Mouse (Mus musculus): ENCODE measurements around the gene Pdzk1ip1. TPM values are rescaled to one million over a fixed set of nuclear protein-coding genes. Genes with fewer than 3 reads are reported as not detected.

Gene Pdzk1ip1
- polyA plus RNA-seq, 1 experiment from 2014 or later, result 1.2 TPM

GRCm38 (mm10) chr4:115058317-115058761, 30.2 kb upstream of the Pdzk1ip1 start:
- under 1% methylated on average over 20 of the region's 20 CpGs for WGBS
- ATAC-seq (replicated peaks), result no peak
- H3K27me3 ChIP-seq, result peaks cover 79% of the 10 kb centered on the region
- H3K4me2 ChIP-seq (replicated peaks), result no peak overlapping the region
- no peaks in the 10 kb centered on the region for H3K36me3 ChIP-seq
- H3K9ac ChIP-seq (replicated peaks), result no peak overlapping the region
- no peaks in the 10 kb centered on the region for H3K9me3 ChIP-seq
- no peak overlapping the region for H3K27ac ChIP-seq (replicated peaks)
- H3K4me1 ChIP-seq, result peaks cover 29% of the 10 kb centered on the region
- 0 out of 2 replicates have a peak overlapping the region, but pooled peaks have one; percentile 1 for H3K4me3 ChIP-seq

- H3K4me3 ChIP-seq, result peak overlapping the region; percentile 1; the same call in 1 of the 2 replicates
- H3K27me3 ChIP-seq, result peaks cover 80% of the 10 kb centered on the region
- no peak overlapping the region for H3K9ac ChIP-seq (replicated peaks)
- no peak overlapping the region for H3K4me2 ChIP-seq (replicated peaks)
- no peaks in the 10 kb centered on the region for H3K9me3 ChIP-seq
- H3K27ac ChIP-seq (replicated peaks), result no peak overlapping the region
- no peak for ATAC-seq (replicated peaks)
- peaks cover 35% of the 10 kb centered on the region for H3K4me1 ChIP-seq
- WGBS, result 2% methylated on average over 23 of the region's 23 CpGs
- no peaks in the 10 kb centered on the region for H3K36me3 ChIP-seq
These were observed 29.5 kb upstream of the Pdzk1ip1 start for GRCm38 (mm10) chr4:115058871-115059590.

GRCm38 (mm10) chr4:115059871-115060270, 28.6 kb upstream of the Pdzk1ip1 start:
- H3K4me3 ChIP-seq, result no peak overlapping the region
- peaks cover 35% of the 10 kb centered on the region for H3K4me1 ChIP-seq
- H3K4me2 ChIP-seq (replicated peaks), result no peak overlapping the region
- peaks cover 80% of the 10 kb centered on the region for H3K27me3 ChIP-seq
- no peak for ATAC-seq (replicated peaks)
- no peaks in the 10 kb centered on the region for H3K36me3 ChIP-seq
- no peak overlapping the region for H3K9ac ChIP-seq (replicated peaks)
- no peak overlapping the region for H3K27ac ChIP-seq (replicated peaks)
- 6% methylated on average over 12 of the region's 12 CpGs for WGBS
- no peaks in the 10 kb centered on the region for H3K9me3 ChIP-seq

GRCm38 (mm10) chr4:115060753-115061152, 27.8 kb upstream of the Pdzk1ip1 start:
- no peaks in the 10 kb centered on the region for H3K36me3 ChIP-seq
- no peaks in the 10 kb centered on the region for H3K9me3 ChIP-seq
- no peak overlapping the region for H3K4me2 ChIP-seq (replicated peaks)
- H3K9ac ChIP-seq (replicated peaks), result no peak overlapping the region
- H3K4me1 ChIP-seq, result peaks cover 35% of the 10 kb centered on the region
- no peak overlapping the region for H3K27ac ChIP-seq (replicated peaks)
- H3K27me3 ChIP-seq, result peaks cover 79% of the 10 kb centered on the region
- no peak for ATAC-seq (replicated peaks)
- H3K4me3 ChIP-seq, result no peak overlapping the region
- 6% methylated on average over 3 of the region's 3 CpGs for WGBS

- Histone ChIP-seq H3K9me3 (no peaks in the 10 kb centered on the region), H3K27ac (replicated peaks) (no peak overlapping the region), H3K4me3 (peak overlapping the region; percentile 49), H3K4me1 (peaks cover 24% of the 10 kb centered on the region), H3K36me3 (no peaks in the 10 kb centered on the region), H3K4me2 (replicated peaks) (peak overlapping the region; percentile 95), H3K27me3 (peaks cover 88% of the 10 kb centered on the region), H3K9ac (replicated peaks) (no peak overlapping the region)
- WGBS, result under 1% methylated on average over 9 of the region's 9 CpGs
- ATAC-seq (replicated peaks), result no peak
These were observed 26.0 kb upstream of the Pdzk1ip1 start for GRCm38 (mm10) chr4:115062540-115062874.

- peaks cover 87% of the 10 kb centered on the region for H3K27me3 ChIP-seq
- H3K36me3 ChIP-seq, result no peaks in the 10 kb centered on the region
- H3K4me2 ChIP-seq (replicated peaks), result peak overlapping the region; percentile 95
- peak; percentile 89 for ATAC-seq (replicated peaks)
- no peaks in the 10 kb centered on the region for H3K9me3 ChIP-seq
- peak overlapping the region; percentile 49 for H3K4me3 ChIP-seq
- no peak overlapping the region for H3K27ac ChIP-seq (replicated peaks)
- whole genome bisulfite sequencing, result under 1% methylated on average over 47 of the region's 58 CpGs
- H3K9ac ChIP-seq (replicated peaks), result peak overlapping the region; percentile 38
- H3K4me1 ChIP-seq, result peaks cover 21% of the 10 kb centered on the region
These were observed 25.5 kb upstream of the Pdzk1ip1 start for GRCm38 (mm10) chr4:115062875-115063517.

- H3K4me2 ChIP-seq (replicated peaks), result peak overlapping the region; percentile 95
- peaks cover 18% of the 10 kb centered on the region for H3K4me1 ChIP-seq
- no peak overlapping the region for H3K27ac ChIP-seq (replicated peaks)
- under 1% methylated on average over 31 of the region's 31 CpGs for WGBS
- H3K36me3 ChIP-seq, result no peaks in the 10 kb centered on the region
- peak overlapping the region; percentile 38 for H3K9ac ChIP-seq (replicated peaks)
- no peaks in the 10 kb centered on the region for H3K9me3 ChIP-seq
- peak overlapping the region; percentile 49 for H3K4me3 ChIP-seq
- peaks cover 82% of the 10 kb centered on the region for H3K27me3 ChIP-seq
- peak; percentile 42 for ATAC-seq (replicated peaks)
These were observed 24.8 kb upstream of the Pdzk1ip1 start for GRCm38 (mm10) chr4:115063518-115064239.

- H3K27ac ChIP-seq (replicated peaks), result no peak overlapping the region
- ATAC-seq (replicated peaks), result no peak
- 43% methylated on average over 1 of the region's 1 CpGs for WGBS
- no peak overlapping the region for H3K4me2 ChIP-seq (replicated peaks)
- H3K9ac ChIP-seq (replicated peaks), result no peak overlapping the region
- H3K36me3 ChIP-seq, result no peaks in the 10 kb centered on the region
- no peaks in the 10 kb centered on the region for H3K4me1 ChIP-seq
- no peaks in the 10 kb centered on the region for H3K9me3 ChIP-seq
- H3K27me3 ChIP-seq, result peaks cover 5% of the 10 kb centered on the region; the same call in 1 of the 2 replicates
- no peak overlapping the region for H3K4me3 ChIP-seq
These were observed 16.8 kb upstream of the Pdzk1ip1 start for GRCm38 (mm10) chr4:115071668-115072067.

GRCm38 (mm10) chr4:115074789-115075188, 13.7 kb upstream of the Pdzk1ip1 start:
- peaks cover 12% of the 10 kb centered on the region for H3K4me1 ChIP-seq
- H3K27me3 ChIP-seq, result no peaks in the 10 kb centered on the region
- H3K9me3 ChIP-seq, result no peaks in the 10 kb centered on the region
- H3K4me3 ChIP-seq, result no peak overlapping the region
- WGBS, result 93% methylated on average over 1 of the region's 1 CpGs
- no peak overlapping the region for H3K4me2 ChIP-seq (replicated peaks)
- no peaks in the 10 kb centered on the region for H3K36me3 ChIP-seq
- H3K9ac ChIP-seq (replicated peaks), result no peak overlapping the region
- no peak for ATAC-seq (replicated peaks)
- no peak overlapping the region for H3K27ac ChIP-seq (replicated peaks)

GRCm38 (mm10) chr4:115075204-115075915, 13.1 kb upstream of the Pdzk1ip1 start:
- no peaks in the 10 kb centered on the region for H3K36me3 ChIP-seq
- no peak overlapping the region for H3K4me3 ChIP-seq
- peaks cover 14% of the 10 kb centered on the region for H3K4me1 ChIP-seq
- no peak overlapping the region for H3K9ac ChIP-seq (replicated peaks)
- H3K9me3 ChIP-seq, result no peaks in the 10 kb centered on the region
- no peak for ATAC-seq (replicated peaks)
- H3K27me3 ChIP-seq, result no peaks in the 10 kb centered on the region
- 50% methylated on average over 3 of the region's 3 CpGs for WGBS
- no peak overlapping the region for H3K4me2 ChIP-seq (replicated peaks)
- H3K27ac ChIP-seq (replicated peaks), result no peak overlapping the region

GRCm38 (mm10) chr4:115078892-115079820, 9.4 kb upstream of the Pdzk1ip1 start:
- 9% methylated on average over 10 of the region's 10 CpGs for WGBS
- H3K4me3 ChIP-seq, result no peak overlapping the region
- peak; percentile 88 for ATAC-seq (replicated peaks)
- H3K36me3 ChIP-seq, result no peaks in the 10 kb centered on the region
- no peak overlapping the region for H3K9ac ChIP-seq (replicated peaks)
- no peaks in the 10 kb centered on the region for H3K9me3 ChIP-seq
- H3K27ac ChIP-seq (replicated peaks), result 0 out of 2 replicates have a peak overlapping the region, but pooled peaks have one; percentile 21
- H3K4me1 ChIP-seq, result peaks cover 14% of the 10 kb centered on the region
- no peak overlapping the region for H3K4me2 ChIP-seq (replicated peaks)
- no peaks in the 10 kb centered on the region for H3K27me3 ChIP-seq

All from forebrain, embryonic 15.5 days (tissue).